Mouse (Mus musculus) kidney, adult 8-10 months (tissue): ENCODE data around the gene Ddx39b.

ENCODE experiments used
- DNase-seq, 2 experiments: peaks; one replicate each; pipeline ENCODE4 v3.0.0; 2022

Ddx39b gene

DNA sequence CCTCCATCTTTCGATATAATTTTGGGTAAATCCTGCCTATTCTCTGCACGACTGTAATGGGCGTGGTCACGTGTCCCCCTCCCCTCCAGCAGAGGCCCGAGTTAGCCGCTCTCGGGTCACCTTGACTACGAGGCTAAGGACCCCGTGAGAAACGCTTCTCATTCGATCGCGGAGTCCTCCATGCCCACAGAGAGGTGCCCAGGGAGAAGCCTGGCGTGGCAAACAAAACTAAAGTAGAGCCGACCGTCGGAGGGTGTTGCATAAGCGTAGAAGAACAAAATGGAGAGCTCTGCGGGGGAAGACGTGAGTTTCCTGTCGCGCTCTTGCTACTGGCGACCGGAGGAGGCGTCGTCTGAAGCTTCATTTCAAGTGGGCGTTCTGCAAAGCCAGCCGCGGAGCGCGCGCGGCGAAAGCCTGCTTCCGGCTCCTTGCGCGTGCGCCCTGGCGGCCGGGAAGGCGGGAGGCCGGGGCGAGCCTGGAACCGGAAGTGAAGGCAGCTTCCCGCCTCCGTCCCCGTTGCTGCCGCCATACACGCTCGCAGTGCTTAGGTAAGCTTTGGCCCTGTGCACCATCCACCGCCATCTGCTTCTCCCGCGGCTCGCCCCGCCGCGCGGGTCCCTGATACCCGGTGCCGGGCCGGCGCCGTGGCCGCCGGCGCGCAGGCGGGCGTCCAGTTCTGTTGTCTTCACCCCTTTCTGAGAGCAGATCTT, at the start of gene Ddx39b:
Gene Ddx39b, plus strand, starts transcription at position 442 of the 710 bp plus-strand sequence.
- DNase-seq, result peak; percentile 95

DNA sequence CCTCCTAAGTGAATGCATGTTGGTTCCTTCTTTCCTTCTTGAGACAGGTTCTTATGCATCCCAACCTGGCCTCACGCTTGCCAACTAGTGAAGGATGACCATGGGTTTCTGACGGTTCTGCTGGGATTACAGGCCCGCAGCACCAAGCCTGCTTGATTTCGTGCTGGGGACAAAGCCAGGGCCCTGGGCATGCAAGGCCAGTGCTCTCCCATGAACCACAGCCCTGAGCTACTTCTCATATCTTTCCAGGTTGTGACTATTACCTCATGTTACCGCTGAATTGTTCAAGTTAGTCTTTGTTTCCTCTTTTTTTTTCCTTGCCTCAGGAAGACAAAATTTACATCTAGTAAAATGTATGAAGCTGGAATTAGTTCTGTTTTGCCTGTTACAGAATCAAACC, 48.6 kb upstream of the Ddx39b start:
- DNase-seq, result no peak

DNA sequence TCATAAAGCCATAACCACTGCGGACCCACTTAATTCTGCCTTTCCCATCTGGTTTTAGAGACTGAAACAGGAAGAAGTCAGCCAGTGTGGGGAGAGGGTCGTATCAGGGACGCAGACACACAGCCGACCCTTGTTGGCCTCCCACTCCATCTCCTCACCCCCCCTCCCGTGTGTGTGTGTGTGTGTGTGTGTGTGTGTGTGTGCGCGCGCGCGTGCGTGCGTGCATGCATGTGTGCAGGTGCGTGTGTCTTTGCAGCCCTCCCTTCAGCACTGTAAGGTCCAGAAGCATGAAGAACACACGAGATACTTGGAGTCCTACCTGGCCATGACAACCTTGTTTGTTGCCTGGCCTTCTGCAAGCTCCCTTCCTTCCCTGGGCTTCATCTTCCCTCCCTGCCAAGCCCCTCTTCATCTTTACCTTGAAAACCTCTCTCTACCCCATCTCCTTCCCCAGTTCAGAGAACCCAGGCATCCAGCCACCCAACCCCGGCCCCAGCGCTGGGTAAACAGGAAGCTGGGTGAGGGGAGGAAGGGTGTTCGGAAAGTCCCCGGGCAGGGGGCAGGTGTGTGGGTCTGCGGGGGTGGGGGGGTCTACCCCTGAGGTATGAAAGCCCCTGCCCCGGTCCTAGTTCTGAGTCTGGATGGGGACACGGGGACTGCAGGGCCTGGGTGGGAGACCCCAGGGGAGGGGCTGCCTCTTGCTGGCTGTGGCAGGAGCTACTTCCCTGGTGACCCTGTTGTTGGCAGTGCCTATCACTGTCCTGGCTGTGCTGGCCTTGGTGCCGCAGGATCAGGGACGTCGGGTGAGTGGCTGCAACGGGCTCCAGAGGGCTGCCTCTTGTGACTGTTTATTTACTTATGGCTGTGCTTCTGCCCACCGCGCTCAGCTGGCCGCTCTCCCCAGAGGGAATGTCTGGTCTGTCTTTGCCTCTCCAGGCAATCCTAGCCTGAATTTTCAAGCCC, 47.4 kb upstream of the Ddx39b start, which contains the start of gene Ltb:
Gene Ltb, plus strand, starts transcription at position 559 of the 963 bp plus-strand sequence.
- DNase-seq, result no peak

DNA sequence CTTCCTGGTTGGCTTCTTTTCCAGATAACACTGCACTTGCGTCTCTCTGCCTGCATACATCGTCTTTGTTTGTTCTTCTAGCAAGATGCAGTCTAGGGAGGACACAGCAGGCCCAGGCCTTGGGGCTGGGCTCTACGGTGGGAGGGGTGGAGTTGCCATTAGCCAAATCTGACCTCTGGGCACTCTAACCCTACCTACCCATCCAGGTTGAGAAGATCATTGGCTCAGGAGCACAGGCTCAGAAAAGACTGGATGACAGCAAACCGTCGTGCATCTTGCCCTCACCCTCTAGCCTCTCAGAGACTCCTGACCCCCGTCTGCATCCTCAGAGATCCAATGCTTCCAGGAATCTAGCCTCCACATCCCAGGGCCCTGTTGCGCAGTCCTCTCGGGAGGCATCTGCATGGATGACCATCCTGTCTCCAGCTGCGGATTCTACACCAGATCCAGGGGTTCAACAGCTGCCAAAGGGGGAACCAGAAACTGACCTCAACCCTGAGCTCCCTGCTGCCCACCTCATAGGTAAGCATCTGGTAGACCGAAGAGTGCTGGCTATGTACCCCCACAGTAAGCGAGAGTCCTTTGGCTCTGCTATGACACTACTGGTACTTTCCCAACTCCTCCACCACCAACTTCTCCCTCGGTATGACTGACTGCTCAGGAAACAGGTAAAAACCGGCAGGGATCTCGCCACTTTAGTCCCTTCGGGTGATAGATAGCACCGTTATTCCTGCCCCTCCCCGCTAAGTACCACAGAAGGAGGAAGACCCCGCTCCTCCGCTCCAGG, 46.5 kb upstream of the Ddx39b start:
- DNase-seq, result no peak

DNA sequence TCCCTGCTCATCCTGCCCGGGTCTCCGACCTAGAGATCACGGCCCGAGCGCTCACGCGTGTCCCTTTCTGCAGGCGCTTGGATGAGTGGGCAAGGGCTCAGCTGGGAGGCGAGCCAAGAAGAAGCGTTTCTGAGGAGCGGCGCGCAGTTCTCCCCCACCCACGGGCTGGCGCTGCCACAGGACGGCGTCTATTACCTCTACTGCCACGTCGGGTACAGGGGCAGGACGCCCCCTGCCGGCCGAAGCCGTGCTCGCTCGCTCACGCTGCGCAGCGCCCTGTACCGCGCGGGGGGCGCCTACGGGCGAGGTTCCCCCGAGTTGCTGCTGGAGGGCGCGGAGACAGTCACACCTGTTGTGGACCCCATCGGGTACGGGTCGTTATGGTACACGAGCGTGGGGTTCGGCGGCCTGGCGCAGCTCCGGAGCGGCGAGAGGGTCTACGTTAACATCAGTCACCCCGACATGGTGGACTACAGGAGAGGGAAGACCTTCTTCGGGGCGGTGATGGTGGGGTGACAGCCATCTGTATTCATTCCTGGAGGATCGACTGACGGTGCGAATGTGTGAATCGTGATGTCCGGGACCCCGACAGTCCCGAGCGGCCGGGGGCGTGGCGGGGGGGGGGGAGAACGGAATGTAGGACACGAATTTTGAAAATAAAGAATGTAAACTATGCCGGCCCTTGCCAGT, 45.8 kb upstream of the Ddx39b start:
- DNase-seq, result peak; percentile 48 to 74

DNA sequence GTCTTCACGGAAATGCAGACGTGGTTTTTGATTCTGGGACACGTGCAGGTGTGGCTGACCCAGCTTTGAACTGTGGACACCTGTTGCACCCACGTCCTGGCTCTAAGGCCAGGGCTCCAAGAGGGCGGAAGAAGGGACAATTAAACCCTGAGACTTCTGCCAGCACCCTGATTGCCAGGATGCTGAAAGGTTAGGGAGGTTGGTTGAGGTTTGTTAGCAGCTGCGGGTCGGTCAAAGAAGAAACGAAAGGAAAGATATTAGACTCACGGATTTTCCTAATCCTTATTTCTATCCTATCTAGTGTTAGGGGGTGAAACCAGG, 45.3 kb upstream of the Ddx39b start:
- DNase-seq, result no peak

DNA sequence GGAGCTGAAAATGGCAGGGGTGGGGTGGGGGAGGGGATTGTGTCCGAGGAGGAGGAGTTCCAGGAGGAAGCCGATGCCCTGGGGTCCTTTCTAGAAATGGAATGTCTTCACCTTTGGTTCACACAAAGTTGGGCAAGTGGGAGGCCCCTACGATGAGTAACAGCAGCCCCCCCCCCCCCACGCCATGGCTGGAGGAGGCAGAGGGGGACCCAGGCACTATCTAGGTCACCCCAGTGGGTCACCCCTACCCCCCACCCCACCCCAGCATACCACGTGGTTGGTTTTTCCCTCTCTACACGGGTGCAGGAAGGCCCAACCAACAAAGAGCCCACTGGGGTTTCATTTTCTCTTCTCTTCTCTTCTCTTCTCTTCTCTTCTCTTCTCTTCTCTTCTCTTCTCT, 44.4 kb upstream of the Ddx39b start:
- no peak for DNase-seq

DNA sequence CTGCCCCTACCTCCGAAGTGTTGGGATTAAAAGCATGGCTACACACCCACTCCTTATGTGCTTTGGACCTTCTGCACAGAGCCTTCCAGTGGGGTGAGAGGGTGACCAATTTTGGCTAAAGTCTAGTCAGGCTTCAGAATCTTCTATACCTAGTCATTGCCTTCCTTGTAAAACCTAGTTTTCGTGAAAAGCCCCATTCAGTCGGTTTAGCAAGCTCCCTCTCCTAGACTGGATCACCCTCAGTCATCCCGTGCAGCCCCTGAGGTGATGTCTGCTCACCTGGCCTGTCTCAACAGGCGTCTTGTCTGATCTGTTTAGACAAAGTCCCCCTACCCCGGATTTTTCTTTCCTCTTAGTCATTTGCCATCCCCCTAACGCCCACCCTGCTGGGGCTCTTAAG, 43.5 kb upstream of the Ddx39b start:
- no peak for DNase-seq

DNA sequence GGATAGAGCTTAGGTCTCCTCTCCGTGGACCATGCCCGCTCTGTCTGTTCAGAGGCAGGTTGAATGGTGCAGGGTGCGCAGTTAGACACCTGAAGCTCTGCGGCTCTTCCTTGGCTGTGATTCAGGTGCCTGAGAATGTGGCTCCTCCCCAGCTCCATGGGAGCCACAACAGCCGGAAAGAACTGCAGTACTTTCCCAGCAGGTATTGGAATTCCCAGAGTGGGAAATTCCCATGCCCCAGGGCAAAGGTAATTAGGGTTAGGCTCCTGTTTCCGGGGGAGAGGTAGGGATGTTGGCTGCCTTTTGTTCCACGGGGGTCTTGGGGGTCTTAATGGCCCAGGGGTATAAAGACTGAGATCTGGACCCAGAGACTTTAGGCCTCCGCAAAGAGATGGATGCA, 42.6 kb upstream of the Ddx39b start:
- DNase-seq, result no peak

DNA sequence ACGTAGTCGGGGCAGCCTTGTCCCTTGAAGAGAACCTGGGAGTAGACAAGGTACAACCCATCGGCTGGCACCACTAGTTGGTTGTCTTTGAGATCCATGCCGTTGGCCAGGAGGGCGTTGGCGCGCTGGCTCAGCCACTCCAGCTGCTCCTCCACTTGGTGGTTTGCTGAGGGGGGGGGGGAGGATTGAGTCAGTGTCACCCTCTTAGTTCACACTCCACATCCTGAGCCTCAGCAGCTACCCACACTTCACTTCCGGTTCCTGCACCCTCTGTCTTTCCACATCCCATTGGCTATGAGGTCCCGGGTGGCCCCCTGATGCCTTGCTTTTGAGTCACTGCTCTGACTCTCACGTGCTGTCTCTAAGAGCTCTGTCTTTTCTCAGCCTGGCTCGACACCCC, 41.1 kb upstream of the Ddx39b start:
- DNase-seq, result no peak

DNA sequence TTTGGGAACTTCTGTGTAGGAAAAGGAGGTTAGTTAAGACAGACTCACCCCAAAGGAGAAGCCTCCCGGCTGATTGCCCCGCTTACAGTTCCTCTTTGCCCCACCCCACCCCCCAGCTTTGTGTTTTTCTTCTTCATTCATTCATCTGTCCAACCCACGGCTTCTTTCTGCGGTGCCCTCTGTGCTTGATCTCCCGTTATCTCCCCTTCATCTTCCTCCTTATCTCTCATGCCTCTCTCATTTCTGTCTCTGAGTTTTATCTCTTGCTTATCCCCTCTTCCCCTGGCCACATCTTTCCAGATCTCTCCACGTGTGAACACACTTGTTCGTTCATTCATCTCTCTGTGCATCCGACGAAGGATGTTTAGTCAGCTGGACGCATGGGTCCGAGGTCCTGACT, 40.4 kb upstream of the Ddx39b start:
- DNase-seq, result no peak

DNA sequence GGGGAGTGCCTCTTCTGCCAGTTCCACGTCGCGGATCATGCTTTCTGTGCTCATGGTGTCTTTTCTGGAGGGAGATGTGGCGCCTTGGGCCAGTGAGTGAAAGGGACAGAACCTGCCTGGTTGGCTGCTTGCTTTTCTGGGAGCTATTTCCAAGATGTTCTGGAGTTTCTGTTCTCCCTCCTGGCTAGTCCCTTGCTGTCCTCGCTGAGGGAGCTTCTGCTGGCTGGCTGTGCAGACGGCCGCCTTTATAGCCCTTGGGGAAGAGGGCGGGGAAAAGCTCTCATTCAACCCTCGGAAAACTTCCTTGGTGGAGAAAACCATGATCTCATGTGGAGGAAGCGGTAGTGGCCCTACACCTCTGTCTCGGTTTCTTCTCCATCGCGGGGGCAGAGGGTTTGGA, 39.8 kb upstream of the Ddx39b start, which contains the start of gene Tnf:
Gene Tnf, minus strand, starts transcription at position 221 of the 400 bp plus-strand sequence.
- peak in 1 of 2 experiments; percentile 44 for DNase-seq

DNA sequence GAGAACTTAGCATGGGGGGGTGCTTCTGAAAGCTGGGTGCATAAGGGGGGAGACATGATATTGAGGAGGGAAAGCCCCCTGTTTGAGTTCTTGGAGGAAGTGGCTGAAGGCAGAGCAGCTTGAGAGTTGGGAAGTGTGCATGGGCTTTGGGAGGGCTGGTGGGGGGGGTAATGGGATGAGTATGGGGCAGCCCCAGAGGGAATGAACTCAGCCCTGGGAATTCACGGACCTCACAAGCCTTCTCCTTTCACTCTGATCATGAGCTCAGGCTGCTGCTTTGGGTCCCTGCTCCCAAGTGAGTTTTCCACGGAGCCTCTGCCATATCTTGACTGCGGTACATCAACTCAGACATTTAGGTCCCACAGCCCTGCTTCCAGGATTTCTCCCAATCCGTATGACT, 39.1 kb upstream of the Ddx39b start:
- DNase-seq, result no peak

DNA sequence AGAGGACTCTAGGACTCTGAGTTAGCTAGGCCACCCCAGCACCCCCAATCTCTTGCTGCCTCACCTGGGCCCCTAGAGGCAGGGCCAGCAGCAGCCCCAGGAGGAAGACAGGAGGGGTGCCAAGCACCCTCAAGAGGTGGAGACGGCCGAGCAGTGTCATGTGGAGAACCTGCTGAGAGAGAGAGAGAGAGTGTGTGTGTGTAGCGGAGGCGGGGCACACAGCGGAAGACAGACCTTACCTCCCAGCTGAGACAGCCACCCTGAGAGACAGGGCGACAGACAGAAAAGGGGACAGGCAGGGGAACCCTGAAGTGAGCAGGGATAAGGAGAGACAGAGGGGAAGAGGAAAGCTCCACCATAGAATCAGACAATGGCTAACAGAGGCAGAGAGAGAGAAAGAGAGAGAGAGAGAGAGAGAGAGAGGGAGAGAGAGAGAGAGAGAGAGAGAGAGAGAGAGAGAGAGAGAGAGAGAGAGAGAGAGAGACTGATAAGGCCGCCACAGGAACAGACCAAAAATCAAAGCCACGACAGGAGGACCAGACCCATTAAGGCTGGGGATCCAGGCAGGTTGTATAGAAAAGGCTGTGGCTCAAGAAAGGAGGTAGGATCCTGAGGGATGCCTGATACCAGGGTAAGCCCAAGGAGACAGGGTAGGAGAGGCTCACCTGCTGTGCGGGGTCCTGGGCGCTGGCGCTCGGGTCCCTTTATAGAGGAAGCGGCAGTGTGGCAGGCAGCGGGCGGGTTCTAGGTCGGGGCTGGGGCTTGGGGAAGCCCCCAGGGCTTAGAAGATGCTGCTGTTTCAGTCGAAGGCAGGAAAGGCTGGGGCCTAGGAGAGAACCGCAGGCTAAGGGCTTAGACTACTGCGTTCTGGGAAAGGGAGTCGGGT, 36.8 kb upstream of the Ddx39b start, which contains the start of gene Lta:
Gene Lta, minus strand, starts transcription at position 858 of the 886 bp plus-strand sequence.
- no peak for DNase-seq

DNA sequence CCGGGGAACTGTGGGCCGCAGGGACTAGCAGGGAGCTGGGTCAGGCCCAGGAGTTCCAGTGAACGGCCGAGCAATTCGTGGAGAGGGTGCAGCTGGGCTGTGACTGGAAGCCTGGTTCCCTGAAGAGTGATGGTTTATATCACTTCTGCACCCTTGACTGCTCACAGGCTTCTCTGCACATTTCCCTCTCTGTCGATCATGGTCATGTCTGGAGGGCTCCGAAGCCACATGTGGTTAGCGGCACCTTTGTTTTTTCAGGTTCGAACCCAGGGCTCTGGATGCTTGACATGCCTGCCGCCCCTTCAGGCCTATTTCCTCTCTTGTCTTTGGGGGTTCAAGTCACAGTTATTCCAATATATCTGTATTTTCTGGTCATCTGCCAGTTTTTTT, 36.2 kb upstream of the Ddx39b start:
- no peak for DNase-seq

DNA sequence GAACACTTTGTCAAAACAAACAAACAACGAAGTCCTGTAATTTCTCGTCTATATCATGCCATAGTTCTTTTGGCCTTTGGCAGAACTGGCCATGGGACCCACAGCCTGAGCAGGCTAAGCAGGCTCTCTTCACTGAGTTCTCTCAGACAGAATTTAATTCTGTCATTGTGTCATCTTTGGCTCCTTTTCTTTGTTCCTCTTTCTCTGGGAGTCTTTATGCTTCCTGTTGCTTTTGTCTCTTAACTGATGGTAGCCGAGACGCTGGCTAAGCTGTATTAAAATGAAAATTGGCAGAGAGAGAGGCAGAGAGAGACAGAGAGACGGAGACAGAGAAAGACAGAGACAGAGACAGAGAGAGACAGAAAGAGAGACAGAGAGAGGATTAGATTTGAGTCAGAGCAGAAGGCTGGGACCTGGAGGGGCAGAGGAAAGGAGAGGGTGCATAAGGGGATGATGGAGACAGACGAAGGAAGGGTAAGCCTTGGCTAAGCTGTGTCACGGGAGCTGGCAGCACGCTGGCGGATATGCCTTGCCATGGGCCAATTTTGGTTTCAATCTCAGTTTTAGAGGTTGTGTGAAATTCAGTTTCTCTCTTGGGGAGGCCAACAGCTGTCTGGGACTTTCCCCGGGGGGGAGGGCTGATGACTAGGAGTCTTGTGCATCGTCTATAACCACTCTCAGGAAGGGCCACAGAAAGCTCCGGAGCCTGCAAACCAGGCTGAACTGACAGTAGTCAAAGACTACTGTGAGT, 31.6 kb upstream of the Ddx39b start:
- DNase-seq, result no peak

DNA sequence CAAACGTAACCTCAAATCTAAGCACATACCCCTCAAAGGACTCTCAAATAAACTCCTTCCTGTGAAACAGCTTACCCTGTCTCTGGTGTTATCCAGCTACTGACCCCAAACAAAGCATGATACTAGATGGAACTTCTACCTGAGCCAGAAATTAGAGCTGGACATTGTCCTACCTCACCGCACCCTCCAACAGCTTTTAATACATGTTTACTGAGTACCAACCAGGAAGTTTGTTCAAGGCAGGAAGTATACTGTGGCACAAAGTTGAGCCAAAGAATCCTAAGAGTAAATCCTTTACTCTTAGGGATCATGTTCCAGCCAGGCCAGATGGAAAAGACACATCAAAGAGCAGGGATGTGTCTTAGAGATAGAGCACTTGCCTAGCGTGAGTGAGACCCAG, 31.0 kb upstream of the Ddx39b start:
- no peak for DNase-seq

DNA sequence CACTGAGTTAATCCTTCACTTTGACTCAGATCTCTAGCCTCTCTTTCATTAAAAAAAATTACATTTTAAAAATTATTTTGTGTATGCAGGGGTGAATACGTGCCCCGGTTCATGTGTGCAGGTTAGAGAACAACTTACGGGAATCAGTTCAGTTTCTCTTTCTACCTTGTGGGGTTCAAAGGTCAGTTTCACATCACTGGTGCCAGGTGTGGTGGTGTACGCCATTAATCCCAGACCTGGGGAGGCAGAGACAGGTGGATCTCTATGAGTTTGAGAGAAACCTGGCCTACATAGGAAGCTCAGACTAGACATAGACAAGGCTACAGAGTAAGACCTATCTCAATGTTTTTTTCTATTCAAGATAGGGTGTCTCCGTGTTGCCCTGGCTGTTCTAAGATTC, 28.5 kb upstream of the Ddx39b start:
- DNase-seq, result no peak

DNA sequence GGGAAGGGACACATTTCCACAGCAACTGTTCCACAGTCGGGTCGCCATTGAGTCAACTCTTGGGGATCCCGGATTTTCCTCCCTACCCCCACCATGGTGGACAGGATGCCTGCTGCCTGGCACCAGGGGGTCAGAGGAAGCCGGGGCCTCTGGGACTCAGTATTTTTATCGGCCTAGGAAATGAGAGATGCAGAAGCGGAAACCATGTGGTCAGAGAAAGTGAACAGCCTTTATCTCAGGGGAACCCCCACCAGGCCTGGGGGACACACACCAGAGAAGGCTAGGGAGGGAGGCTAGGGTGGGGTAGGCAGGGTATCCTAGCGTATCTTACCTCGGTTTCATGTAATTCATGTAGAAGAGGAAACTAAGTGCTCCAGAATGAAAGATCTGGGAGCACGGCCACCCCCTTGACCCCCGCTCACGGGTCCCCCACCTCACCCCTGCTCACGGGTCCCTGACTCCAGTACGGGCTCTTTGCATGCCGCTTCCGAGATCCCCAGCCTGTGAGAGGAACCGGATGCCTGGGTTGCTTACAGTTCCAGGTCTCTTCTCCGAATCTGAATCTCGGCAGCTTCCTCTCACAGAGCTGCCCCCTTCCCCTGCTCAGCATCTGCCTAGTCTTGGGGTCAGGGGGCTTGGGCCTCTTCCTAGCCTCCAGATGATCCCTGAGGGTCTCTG, 22.9 kb upstream of the Ddx39b start:
- peak; percentile 42 to 47 for DNase-seq

DNA sequence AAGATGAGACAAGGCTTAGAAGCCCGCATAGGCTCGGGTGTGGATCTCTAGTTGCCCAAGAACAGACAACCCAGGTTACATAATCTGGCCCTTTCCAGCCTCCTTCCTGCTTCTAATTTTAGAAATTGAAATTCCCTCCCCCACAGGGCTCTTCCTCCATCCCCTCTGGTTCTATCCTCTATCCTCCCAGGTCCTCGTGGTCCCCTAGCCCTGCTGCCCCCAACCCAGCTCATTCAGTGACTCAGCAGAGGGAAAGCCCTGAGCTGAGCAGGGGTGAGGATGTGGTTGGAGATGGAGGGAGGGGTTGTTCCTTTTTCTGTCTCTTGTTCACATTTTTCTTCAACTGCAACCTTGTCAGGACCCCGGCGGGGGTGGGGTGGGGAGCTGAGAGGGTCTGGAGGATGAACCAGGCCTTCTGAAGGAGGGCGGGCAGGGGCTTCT, 21.9 kb upstream of the Ddx39b start:
- no peak for DNase-seq
